Mouse (Mus musculus): ENCODE results near the gene Exo1. TPM values are rescaled to one million over a fixed set of nuclear protein-coding genes. Genes with fewer than 3 reads are reported as not detected.

Gene Exo1
- polyA plus RNA-seq, 1 experiment from 2014 or later: 44.2 TPM

GRCm38 (mm10) chr1:175961786-175962185 is 81.4 kb downstream of the Exo1 start:
- Histone ChIP-seq H3K4me2 (no peak overlapping the region), H3K36me3 (no peaks in the 10 kb centered on the region), H3K27me3 (replicated peaks) (no peaks in the 10 kb centered on the region), H3K4me1 (replicated peaks) (no peaks in the 10 kb centered on the region), H3K27ac (ENCODE audit: poor library complexity, severe bottlenecking) (no peak overlapping the region), H3K9ac (no peak overlapping the region), H3K4me3 (no peak overlapping the region), H3K9me3 (replicated peaks) (no peaks in the 10 kb centered on the region)
- 70% methylated on average over 2 of the region's 2 CpGs for WGBS
- ATAC-seq (ENCODE audit: insufficient number of reproducible peaks, low FRiP score): no peak

Other genes starting within 250 kb of the Exo1 start
- 15.3 and 16.6 TPM in 2 replicates for gene Opn3, start 187.8 kb upstream of the Exo1 start, polyA plus RNA-seq (2016; fragmentation: Nextera tagmentation; extraction: Ambion mirVana)
- gene Chml, start 187.7 kb upstream of the Exo1 start, polyA plus RNA-seq (2016; fragmentation: Nextera tagmentation; extraction: Ambion mirVana): 8.1 and 8.5 TPM in 2 replicates
- gene Wdr64, start 182.0 kb upstream of the Exo1 start, polyA plus RNA-seq (2016; fragmentation: Nextera tagmentation; extraction: Ambion mirVana): not detected in 2 replicates
- not detected in 2 replicates for gene Gm38100, start 39.7 kb downstream of the Exo1 start, polyA plus RNA-seq (2016; fragmentation: Nextera tagmentation; extraction: Ambion mirVana)
- gene Rbm8a2, start 98.5 kb downstream of the Exo1 start, polyA plus RNA-seq (2016; fragmentation: Nextera tagmentation; extraction: Ambion mirVana): 0.42 and 0.51 TPM in 2 replicates

Measured in heart, embryonic 12.5 days (tissue).